Mouse (Mus musculus) lung, adult 2 months (tissue): ENCODE results near the gene Prr5. TPM values are rescaled to one million over a fixed set of nuclear protein-coding genes. Genes with fewer than 3 reads are reported as not detected.
"Not testable (repeated sequence)": the region's sequence is repeated elsewhere in the genome, so short reads cannot be mapped to it uniquely, and the experiment has no call there.

Source experiments
- DNase-seq: peaks from one replicate; pipeline ENCODE4 v3.0.0; 2022
- H3K4me1 ChIP-seq: fragments of 200-500 bp; 2 replicates; pipeline ENCODE4 v1.6.1; 2011; ENCODE audit warnings: low read length; ENCODE audit not compliant: control insufficient read depth, insufficient read depth
- H3K4me3 ChIP-seq: fragments of 200-500 bp; replicated peaks from 2 replicates; pipeline ENCODE3; 2011; ENCODE audit warnings: low read depth, mild to moderate bottlenecking, control low read depth, low read length; ENCODE audit errors: extremely low read depth
- CTCF ChIP-seq: fragments of 200-500 bp; IDR thresholded peaks from 2 replicates; pipeline ENCODE4 v1.5.1; 2011; ENCODE audit warnings: mild to moderate bottlenecking, low read length, control low read depth; ENCODE audit not compliant: insufficient read depth
- POLR2A ChIP-seq: fragments of 200-500 bp; IDR thresholded peaks from 2 replicates; pipeline ENCODE4 v1.6.1; 2011; ENCODE audit warnings: low read depth, mild to moderate bottlenecking, control low read depth, low read length, borderline replicate concordance; ENCODE audit errors: extremely low read depth
- WGBS: fragments of 180-500 bp; shearing (Covaris S2); methylation state at CpG from one replicate; pipeline ENCODE4 v1.1.7; 2018; 5-methylcytosine and 5-hydroxymethylcytosine counted together
- polyA plus RNA-seq: library from polyadenylated mRNA; depleted of rRNA; stranded (reverse); fragments of >200 nt; gene quantifications from 2 replicates; pipeline ENCODE4 v1.2.3, GENCODE M21; 2012

Gene Prr5
- polyA plus RNA-seq, 1 experiment = 12.9 TPM

DNA sequence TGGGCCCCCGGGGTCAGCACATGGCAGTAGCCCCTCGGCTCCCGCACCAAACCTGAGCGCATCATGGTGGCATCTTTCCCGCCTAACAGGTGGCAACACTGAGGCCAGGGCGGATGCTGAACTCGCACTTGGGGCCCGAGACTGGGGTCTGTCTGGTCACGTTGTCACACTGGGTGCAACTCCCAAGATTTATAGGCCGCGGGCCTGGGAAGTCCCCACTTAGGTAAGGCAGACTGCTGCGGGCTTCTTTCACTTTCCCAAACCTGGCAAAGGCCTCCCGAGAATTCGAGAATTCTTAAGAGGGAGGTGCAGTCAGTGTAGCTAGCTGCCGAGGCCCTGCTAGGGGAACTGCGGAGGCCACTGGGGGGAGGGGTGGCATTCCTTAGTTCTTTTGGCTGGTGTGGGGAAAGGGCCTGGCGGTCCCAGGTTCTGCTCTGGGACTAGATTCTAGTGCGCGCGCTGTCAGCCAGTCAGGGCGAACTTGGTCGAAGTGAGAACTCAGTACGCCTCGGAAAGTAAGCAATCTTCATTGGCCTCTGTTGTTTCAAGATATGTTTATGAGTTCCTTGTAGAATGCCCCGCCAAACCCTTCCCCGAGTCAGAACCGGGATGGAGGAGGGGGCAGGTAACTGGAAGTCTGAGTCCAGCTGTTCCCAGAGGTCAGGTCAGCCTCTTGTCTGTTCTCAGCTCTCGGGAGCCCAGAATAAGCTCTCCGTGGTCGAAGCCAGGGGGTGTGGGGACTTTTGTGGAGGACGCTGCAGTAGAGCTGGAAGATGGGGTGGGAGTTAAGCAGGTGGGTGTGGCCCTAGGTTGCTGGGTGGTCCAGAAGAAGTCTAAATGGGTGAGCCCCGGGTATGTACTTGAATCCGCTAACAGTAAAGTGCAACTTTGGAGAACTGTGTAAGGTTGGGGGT, 51.1 kb downstream of the Prr5 start:
- TF ChIP-seq CTCF = no peak
- TF ChIP-seq POLR2A = no peak
- H3K4me1 ChIP-seq = peaks cover 3% of the 10 kb centered on the region
- 8% methylated on average over 33 of the region's 33 CpGs for WGBS
- H3K4me3 ChIP-seq = peak overlapping the region; percentile 70
- peak; percentile 62 for DNase-seq

- H3K4me1 ChIP-seq, H3K4me3 ChIP-seq, DNase-seq: not testable (repeated sequence)
- 82% methylated on average over 1 of the region's 1 CpGs for WGBS
These were observed 54.2 kb downstream of the Prr5 start for GRCm38 (mm10) chr15:84723656-84724055.

DNA sequence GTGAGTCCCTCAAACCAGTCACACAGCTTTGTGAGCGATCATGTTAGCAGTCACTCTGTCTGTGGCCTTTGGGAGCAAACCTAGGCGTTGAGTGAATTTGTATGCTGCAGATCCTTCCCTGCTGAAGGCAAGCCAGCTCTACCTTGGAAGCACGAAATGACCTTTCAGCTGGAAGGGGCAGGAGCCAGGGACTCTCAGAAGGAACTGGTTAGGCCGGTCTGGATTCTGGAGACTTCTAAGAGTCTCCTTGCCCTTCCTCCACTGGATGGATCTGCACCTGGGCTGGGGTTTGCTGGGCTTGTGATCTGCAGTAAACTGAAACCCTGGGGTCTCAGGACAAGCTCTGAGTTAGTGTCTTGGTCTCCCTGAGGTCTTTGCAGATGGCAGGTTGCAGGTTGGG, 54.8 kb downstream of the Prr5 start:
- TF ChIP-seq POLR2A (no peak), CTCF (no peak)
- H3K4me1 ChIP-seq = peaks cover 3% of the 10 kb centered on the region
- DNase-seq = peak; percentile 66
- no peak overlapping the region for H3K4me3 ChIP-seq
- 52% methylated on average over 4 of the region's 4 CpGs for WGBS

- WGBS = 71% methylated on average over 6 of the region's 6 CpGs
- Histone ChIP-seq H3K4me3 (no peak overlapping the region), H3K4me1 (no peaks in the 10 kb centered on the region)
- no peak for DNase-seq
- TF ChIP-seq POLR2A = no peak
- TF ChIP-seq CTCF = no peak
These were observed 60.3 kb downstream of the Prr5 start for GRCm38 (mm10) chr15:84729685-84730084.

- H3K4me3 ChIP-seq = no peak overlapping the region
- TF ChIP-seq CTCF (no peak), POLR2A (no peak)
- 47% methylated on average over 1 of the region's 1 CpGs for WGBS
- no peaks in the 10 kb centered on the region for H3K4me1 ChIP-seq
- no peak for DNase-seq
These were observed 61.5 kb downstream of the Prr5 start for GRCm38 (mm10) chr15:84730893-84731292.

DNA sequence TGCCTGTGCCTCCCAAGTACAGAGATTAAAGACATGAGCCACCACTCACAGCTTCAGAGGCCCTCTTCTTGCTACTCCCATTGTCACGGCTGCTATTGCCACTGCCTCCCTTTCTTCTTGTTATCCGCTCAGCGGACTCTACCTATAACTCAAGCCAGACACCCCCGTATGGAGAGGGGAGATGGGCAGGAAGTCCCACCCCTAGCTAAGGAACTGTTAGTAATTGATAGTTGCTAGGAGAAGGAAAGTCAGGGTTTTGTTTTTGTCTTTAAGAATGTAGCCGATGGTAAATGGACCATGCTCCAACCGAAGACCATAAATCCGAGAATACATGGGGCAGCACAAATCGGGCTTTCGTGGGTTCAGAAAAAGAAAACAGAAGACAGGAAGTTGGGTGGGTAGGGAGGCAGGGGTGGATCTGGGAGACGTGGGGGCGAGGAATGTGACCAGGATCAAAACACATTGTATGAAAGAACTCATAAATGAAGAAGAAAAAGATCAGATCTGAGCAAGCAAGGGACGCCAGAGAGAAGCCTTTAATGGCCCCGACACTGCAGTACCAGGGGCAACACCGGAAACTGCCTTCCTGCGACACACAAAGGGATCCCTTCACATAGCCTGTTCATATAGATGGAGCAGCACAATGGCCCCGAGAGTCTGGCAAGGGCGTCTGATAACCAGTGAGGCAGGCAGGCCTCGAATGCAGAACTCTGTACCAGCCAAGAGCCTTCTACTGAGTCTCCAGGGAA, 62.4 kb downstream of the Prr5 start:
- WGBS = 55% methylated on average over 18 of the region's 18 CpGs
- Histone ChIP-seq H3K4me1 (no peaks in the 10 kb centered on the region), H3K4me3 (no peak overlapping the region)
- no peak for DNase-seq
- TF ChIP-seq POLR2A = no peak
- no peak for TF ChIP-seq CTCF

- 72% methylated on average over 4 of the region's 4 CpGs for WGBS
- Histone ChIP-seq H3K4me1 (no peaks in the 10 kb centered on the region), H3K4me3 (no peak overlapping the region)
- DNase-seq = no peak
- TF ChIP-seq CTCF = no peak
- no peak for TF ChIP-seq POLR2A
These were observed 63.0 kb downstream of the Prr5 start for GRCm38 (mm10) chr15:84732425-84732749.

DNA sequence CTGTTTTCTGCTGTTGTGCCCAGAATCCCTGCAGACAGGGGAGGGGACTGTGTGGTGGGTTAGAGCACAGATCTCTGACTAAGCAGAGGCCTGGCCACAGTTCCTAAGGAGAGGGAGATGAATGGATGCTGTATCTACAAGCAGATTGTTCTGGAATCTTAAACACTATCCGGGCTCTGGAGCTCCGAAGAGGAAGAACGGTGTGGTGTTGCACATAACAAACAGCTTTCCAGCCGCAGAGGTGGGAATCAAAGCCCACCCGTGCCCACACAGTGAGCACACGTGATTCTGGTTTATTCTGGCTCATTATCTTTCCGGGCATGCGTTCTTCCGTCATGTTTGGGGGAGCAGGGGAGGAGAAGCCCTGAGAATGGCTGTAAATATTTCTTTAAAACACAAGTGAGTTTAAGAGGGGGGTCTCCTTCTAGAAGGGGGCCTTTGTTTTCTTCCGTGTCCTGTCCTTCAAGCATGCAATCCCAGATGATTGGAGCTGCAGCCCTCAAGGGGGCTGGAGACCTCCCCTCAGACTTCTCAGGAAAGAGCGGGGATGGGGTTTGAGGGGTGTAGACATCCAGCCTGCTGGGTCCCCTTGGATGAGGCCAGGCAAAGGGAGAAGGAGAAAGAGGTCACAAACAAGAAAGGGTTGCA, 67.0 kb downstream of the Prr5 start:
- WGBS = 80% methylated on average over 11 of the region's 11 CpGs
- no peak for TF ChIP-seq CTCF
- TF ChIP-seq POLR2A = no peak
- no peaks in the 10 kb centered on the region for H3K4me1 ChIP-seq
- no peak overlapping the region for H3K4me3 ChIP-seq
- DNase-seq = no peak

- DNase-seq = no peak
- WGBS = 54% methylated on average over 2 of the region's 4 CpGs
- Histone ChIP-seq H3K4me1 (no peaks in the 10 kb centered on the region), H3K4me3 (no peak overlapping the region)
- TF ChIP-seq POLR2A = no peak
- TF ChIP-seq CTCF = no peak
These were observed 67.5 kb downstream of the Prr5 start for GRCm38 (mm10) chr15:84736994-84737346.

- WGBS = 86% methylated on average over 7 of the region's 7 CpGs
- no peak overlapping the region for H3K4me3 ChIP-seq
- H3K4me1 ChIP-seq = no peaks in the 10 kb centered on the region
- TF ChIP-seq CTCF (no peak), POLR2A (no peak)
- DNase-seq = no peak
These were observed 68.8 kb downstream of the Prr5 start for GRCm38 (mm10) chr15:84738246-84738645.

DNA sequence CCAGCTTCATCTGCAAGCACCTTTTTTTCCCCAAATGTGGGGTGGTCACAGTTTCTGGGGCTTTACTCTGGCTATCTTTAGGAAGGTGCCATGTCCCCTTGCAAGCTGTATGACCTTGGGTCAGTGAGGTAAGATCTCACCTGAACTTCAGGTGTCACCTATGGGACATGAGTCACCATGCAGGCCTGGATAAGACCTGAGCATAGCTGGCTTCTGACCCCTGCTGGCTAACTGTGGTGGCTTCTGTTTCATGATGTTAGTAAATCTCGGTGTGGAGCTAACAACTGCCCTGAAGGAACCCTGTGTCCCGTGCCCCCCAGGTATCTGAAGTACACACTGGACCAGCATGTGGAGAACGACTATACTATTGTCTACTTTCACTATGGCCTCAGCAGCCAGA, 72.2 kb downstream of the Prr5 start:
- no peak for DNase-seq
- Histone ChIP-seq H3K4me1 (no peaks in the 10 kb centered on the region), H3K4me3 (no peak overlapping the region)
- WGBS = 67% methylated on average over 3 of the region's 3 CpGs
- no peak for TF ChIP-seq POLR2A
- peak; percentile 44; the same call in 1 of the 2 replicates for TF ChIP-seq CTCF
